Mouse (Mus musculus) liver, adult 2 months (tissue): Measurements from ENCODE around the gene Syngr3.

Source experiments
- CTCF ChIP-seq: fragments of 200-500 bp; IDR thresholded peaks from 2 replicates; pipeline ENCODE4 v1.5.1; 2011; ENCODE audit warnings: low read depth, low read length, control low read depth
- POLR2A ChIP-seq: fragments of 200-500 bp; IDR thresholded peaks from 2 replicates; pipeline ENCODE4 v1.6.1; 2011; ENCODE audit warnings: low read length, control low read depth; ENCODE audit not compliant: insufficient read depth; ENCODE audit errors: extremely low read depth

GRCm38 (mm10) chr17:24737135-24737810, 47.5 kb upstream of the Syngr3 start:
- TF ChIP-seq POLR2A (0 out of 2 replicates have a peak, but pooled peaks have one; percentile 6), CTCF (no peak)
